Mouse (Mus musculus): ENCODE data around the gene Cubn.

- TF ChIP-seq NANOG (IDR thresholded peaks at IDR 0.05; ENCODE audit: borderline replicate concordance, low read length) = no peak
- no peak for TF ChIP-seq CTCF (conservative IDR thresholded peaks at IDR 0.05; ENCODE audit: low read length)
- no peak for TF ChIP-seq POU5F1 (IDR thresholded peaks at IDR 0.05; ENCODE audit: borderline replicate concordance, low read length)
Observed at GRCm38 (mm10) chr2:13438275-13438845, 53.3 kb downstream of the Cubn start.
